Mouse (Mus musculus) hindbrain, embryonic 14.5 days (tissue): ENCODE measurements around the gene Gm853. TPM values are rescaled to one million over a fixed set of nuclear protein-coding genes. Genes with fewer than 3 reads are reported as not detected.
A peak's percentile ranks its signal among the peaks of the same experiment; 100 is the strongest.
"Not testable (repeated sequence)": the region's sequence is repeated elsewhere in the genome, so short reads cannot be mapped to it uniquely, and the experiment has no call there.

ENCODE experiments used
- ATAC-seq: fragments of 200-750 bp; cut with Nextera tagmentation; 2 replicates; pipeline ENCODE4 v1.8.0; 2017; ENCODE audit warnings: moderate number of reproducible peaks, mild to moderate bottlenecking, moderate TSS enrichment, moderate library complexity; ENCODE audit not compliant: low FRiP score
- DNase-seq: peaks from one replicate; pipeline ENCODE4 v3.0.0-alpha.2; 2015; ENCODE audit warnings: low spot score
- H3K27ac ChIP-seq: fragments of 300-500 bp; sonication (generic); 2 replicates; pipeline ENCODE4 v1.5.1; 2014; ENCODE audit warnings: mild to moderate bottlenecking, moderate library complexity
- H3K27me3 ChIP-seq: fragments of 300-500 bp; sonication (generic); 2 replicates; pipeline ENCODE4 v1.6.1; 2014; ENCODE audit warnings: mild to moderate bottlenecking, low read length, mixed read lengths; ENCODE audit not compliant: control insufficient read depth, insufficient read depth
- H3K36me3 ChIP-seq: fragments of 300-500 bp; sonication (generic); replicated peaks from 2 replicates; pipeline ENCODE4 v1.6.1; 2014; ENCODE audit not compliant: control insufficient read depth, insufficient read depth
- H3K4me1 ChIP-seq: fragments of 300-500 bp; sonication (generic); replicated peaks from 2 replicates; pipeline ENCODE4 v1.6.1; 2014; ENCODE audit warnings: antibody characterized with exemption, low read length, mixed read lengths; ENCODE audit not compliant: control insufficient read depth, insufficient read depth
- H3K4me2 ChIP-seq: fragments of 300-500 bp; sonication (generic); replicated peaks from 2 replicates; pipeline ENCODE4 v1.6.1; 2014; ENCODE audit warnings: mild to moderate bottlenecking, moderate library complexity
- H3K4me3 ChIP-seq: fragments of 300-500 bp; sonication (generic); replicated peaks from 2 replicates; pipeline ENCODE4 v1.5.1; 2014; ENCODE audit warnings: mild to moderate bottlenecking, low read length
- H3K9ac ChIP-seq: fragments of 300-500 bp; sonication (generic); 2 replicates; pipeline ENCODE4 v1.6.1; 2014
- H3K9me3 ChIP-seq: fragments of 300-500 bp; sonication (generic); 2 replicates; pipeline ENCODE4 v1.6.1; 2016; ENCODE audit warnings: low read length; ENCODE audit not compliant: control insufficient read depth
- WGBS: fragments of 180-500 bp; shearing (Covaris S2); extraction: QIAGEN DNeasy Blood & Tissue Kit; methylation state at CpG from one replicate; pipeline ENCODE4 v1.1.7; 2014; 5-methylcytosine and 5-hydroxymethylcytosine counted together
- polyA plus RNA-seq: library from polyadenylated mRNA; unstranded; fragments of >200 nt; fragmentation: Nextera tagmentation; extraction: Ambion mirVana; gene quantifications from 2 replicates; pipeline ENCODE4 v1.2.1, GENCODE M21; 2014

Gm853 gene
- polyA plus RNA-seq, 1 experiment from 2014 or later, result 2.4 TPM

DNA sequence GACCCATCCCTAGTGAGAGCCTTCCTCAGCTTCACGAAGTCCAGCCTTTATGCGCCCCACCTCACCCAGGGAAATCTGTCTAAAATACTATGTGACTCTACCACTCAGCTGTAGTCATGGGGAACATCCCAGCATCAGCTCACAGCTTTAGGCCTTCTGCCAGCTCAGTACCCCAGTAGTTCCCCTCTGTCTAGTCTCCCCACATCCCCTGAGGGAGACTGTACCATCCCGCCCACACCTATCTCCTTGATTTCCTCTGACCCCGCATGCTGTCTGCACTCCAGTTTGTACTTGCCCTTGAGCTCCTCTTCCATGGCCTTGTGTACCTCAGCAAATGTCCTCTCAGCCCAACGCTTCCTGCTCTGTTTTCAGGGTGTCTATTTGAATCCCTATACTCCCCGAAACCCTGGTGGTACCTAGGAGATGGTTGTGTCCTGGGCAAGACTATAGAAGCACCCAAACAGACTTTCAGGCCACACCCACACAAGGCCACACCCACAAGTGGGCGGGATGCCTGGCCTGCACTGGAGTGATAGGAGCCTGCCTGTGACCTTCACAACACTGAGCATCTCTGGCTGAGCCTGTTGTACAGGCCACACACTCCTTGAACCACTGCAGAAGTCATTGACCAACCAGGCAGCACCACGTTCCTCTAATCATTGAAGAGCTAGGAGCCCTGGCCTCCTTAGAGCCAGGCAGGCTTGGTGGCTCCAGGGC, 30.4 kb upstream of the Gm853 start:
- 67% methylated on average over 8 of the region's 8 CpGs for WGBS
- no peaks in the 10 kb centered on the region for H3K4me1 ChIP-seq

DNA sequence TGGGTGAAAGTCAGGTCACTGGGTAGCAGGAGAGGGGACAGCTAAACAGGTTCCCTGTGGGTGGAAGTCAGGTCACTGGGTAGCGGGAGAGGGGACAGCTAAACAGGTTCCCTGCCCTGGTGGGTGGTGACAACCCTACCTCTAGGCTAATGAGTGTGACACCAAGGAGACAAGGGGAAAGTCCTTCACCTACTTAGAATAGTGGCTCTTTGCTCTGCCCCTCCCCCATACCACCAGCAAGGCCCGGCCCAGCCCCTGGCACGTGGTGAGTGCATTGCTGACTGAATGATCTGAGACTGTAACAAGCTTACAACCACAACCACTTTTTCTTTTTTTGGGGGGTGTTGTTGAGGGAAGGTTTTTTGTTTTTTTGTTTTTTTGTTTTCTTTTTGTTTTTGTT, 29.6 kb upstream of the Gm853 start:
- H3K4me3 ChIP-seq, result no peak overlapping the region

More for the DNA sequence above, 30.4 kb upstream of the Gm853 start:
- H3K9ac ChIP-seq, result no peak overlapping the region
- ATAC-seq (no peak), DNase-seq (no peak)
- no peak overlapping the region for H3K27ac ChIP-seq
- no peaks in the 10 kb centered on the region for H3K27me3 ChIP-seq
- peaks cover 63% of the 10 kb centered on the region for H3K36me3 ChIP-seq
- no peaks in the 10 kb centered on the region for H3K9me3 ChIP-seq
- no peak overlapping the region for H3K4me2 ChIP-seq
- H3K4me3 ChIP-seq, result no peak overlapping the region

DNA sequence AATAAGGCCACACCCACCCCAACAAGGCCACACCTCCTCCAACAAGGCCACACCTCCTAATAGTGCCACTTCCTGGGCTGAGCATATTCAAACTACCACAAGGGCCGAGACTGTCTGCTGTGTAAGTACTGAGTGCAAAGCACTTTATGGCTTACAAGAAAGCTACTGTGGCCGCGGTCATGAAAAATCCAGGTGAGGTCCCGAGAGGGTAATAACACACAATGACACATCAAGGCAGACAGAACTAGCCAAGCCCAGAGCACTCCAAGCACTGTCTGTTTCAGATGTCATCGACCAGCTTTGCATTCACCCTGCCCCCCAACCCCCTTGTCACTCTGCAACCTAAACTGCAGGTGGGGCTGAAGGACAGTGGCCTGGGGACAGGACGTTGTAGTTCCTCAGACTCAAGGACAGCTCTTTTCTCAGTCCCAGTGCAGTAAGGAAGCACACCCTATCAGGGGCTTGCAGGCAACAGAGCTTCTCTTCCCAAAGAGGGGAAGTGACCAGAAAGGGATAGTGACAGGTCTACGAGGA, 29.0 kb upstream of the Gm853 start:
- peaks cover 51% of the 10 kb centered on the region for H3K36me3 ChIP-seq

More for the DNA sequence above, 29.6 kb upstream of the Gm853 start:
- WGBS, result 44% methylated on average over 3 of the region's 3 CpGs
- Histone ChIP-seq H3K4me1 (no peaks in the 10 kb centered on the region), H3K27ac (no peak overlapping the region), H3K4me2 (no peak overlapping the region), H3K9ac (no peak overlapping the region), H3K9me3 (no peaks in the 10 kb centered on the region), H3K27me3 (no peaks in the 10 kb centered on the region), H3K36me3 (peaks cover 56% of the 10 kb centered on the region)
- ATAC-seq, result no peak
- no peak for DNase-seq

DNA sequence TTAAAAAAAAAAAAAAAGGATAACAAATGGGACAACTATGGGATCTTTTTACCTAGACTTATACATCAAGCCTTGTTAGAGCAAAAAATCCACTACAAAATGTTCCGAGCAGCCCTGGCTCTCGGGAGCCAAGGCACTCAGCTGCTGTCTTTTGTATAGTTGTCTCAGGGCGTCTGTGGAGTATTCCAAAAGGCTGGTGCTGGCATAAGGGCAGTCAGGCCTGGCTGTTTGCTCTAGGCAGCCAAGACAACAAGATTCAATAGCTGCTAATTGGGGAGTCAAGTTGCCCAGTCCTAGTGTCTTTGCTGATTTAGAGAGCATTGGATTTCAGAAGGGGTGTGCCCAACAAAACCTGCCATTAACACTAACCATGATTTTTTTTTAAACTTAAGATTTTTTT, 26.4 kb upstream of the Gm853 start:
- Histone ChIP-seq H3K9me3 (no peaks in the 10 kb centered on the region), H3K4me3 (no peak overlapping the region), H3K27me3 (no peaks in the 10 kb centered on the region), H3K4me1 (no peaks in the 10 kb centered on the region), H3K27ac (no peak overlapping the region), H3K9ac (no peak overlapping the region), H3K36me3 (peaks cover 27% of the 10 kb centered on the region), H3K4me2 (no peak overlapping the region)
- DNase-seq, result no peak
- no peak for ATAC-seq
- WGBS, result 54% methylated on average over 3 of the region's 3 CpGs

More for the DNA sequence above, 29.0 kb upstream of the Gm853 start:
- DNase-seq, result no peak
- whole genome bisulfite sequencing, result 46% methylated on average over 7 of the region's 7 CpGs
- Histone ChIP-seq H3K27ac (no peak overlapping the region), H3K4me1 (no peaks in the 10 kb centered on the region), H3K4me2 (no peak overlapping the region), H3K4me3 (no peak overlapping the region), H3K9ac (no peak overlapping the region), H3K27me3 (no peaks in the 10 kb centered on the region), H3K9me3 (no peaks in the 10 kb centered on the region)
- no peak for ATAC-seq

- H3K9me3 ChIP-seq, result no peaks in the 10 kb centered on the region
- no peaks in the 10 kb centered on the region for H3K4me1 ChIP-seq
- no peak overlapping the region for H3K4me3 ChIP-seq
- no peak overlapping the region; the same call in 1 of the 2 replicates for H3K9ac ChIP-seq
- DNase-seq (peak; percentile 85), ATAC-seq (no peak)
- no peaks in the 10 kb centered on the region for H3K27me3 ChIP-seq
- 3% methylated on average over 6 of the region's 6 CpGs for WGBS
- no peak overlapping the region for H3K4me2 ChIP-seq
- H3K27ac ChIP-seq, result no peak overlapping the region
- H3K36me3 ChIP-seq, result peaks cover 12% of the 10 kb centered on the region
These were observed 23.9 kb upstream of the Gm853 start for GRCm38 (mm10) chr4:130246132-130246531.

DNA sequence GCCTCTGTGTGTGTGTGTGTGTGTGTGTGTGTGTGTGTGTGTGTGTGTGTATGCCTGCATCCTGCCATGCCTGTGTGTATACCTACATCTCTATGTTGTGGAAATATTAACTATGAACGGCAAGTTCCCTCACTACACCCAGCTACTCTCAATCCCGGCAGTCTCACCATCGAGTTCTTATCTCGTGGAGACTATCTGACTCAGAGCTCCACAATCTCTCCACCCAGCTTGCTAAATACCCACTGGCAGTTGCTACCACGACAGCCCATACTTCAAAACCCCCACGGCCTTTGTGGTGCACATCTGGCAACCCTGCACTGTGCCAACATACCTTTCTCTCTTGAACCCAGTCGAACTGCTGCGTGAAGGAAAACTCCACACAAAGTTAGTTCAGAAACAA, 22.5 kb upstream of the Gm853 start:
- Histone ChIP-seq H3K4me3 (no peak overlapping the region), H3K9me3 (no peaks in the 10 kb centered on the region), H3K4me2 (no peak overlapping the region), H3K27ac (no peak overlapping the region), H3K9ac (no peak overlapping the region), H3K27me3 (no peaks in the 10 kb centered on the region), H3K36me3 (peaks cover under 1% of the 10 kb centered on the region; the same call in 1 of the 2 replicates), H3K4me1 (no peaks in the 10 kb centered on the region)
- DNase-seq (no peak), ATAC-seq (no peak)
- WGBS, result 80% methylated on average over 8 of the region's 8 CpGs

DNA sequence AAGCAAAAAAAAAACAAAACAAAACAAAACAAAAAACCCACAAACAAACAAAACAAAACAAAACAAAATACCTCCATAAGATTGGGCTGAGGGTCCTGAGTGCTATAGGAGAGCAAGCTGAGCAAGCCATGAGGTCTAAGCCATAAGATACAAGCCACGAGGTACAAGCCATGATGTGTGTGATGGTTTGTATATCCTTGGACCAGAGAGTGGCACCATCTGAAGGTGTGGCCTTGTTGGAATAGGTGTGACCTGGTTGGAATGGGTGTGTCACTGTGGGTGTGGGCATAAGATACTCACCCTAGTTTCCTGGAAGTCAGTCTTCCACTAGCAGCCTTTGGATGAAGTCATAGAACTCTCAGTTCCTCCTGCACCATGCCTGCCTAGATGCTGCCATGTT, 21.4 kb upstream of the Gm853 start:
- ATAC-seq, DNase-seq, H3K27me3 ChIP-seq, H3K36me3 ChIP-seq, H3K9ac ChIP-seq, H3K4me2 ChIP-seq, H3K9me3 ChIP-seq, H3K4me1 ChIP-seq, H3K4me3 ChIP-seq, H3K27ac ChIP-seq: not testable (repeated sequence)
- WGBS, result 86% methylated on average over 1 of the region's 1 CpGs

- Histone ChIP-seq H3K4me1 (no peaks in the 10 kb centered on the region), H3K9me3 (no peaks in the 10 kb centered on the region), H3K27ac (no peak overlapping the region), H3K36me3 (no peaks in the 10 kb centered on the region), H3K9ac (no peak overlapping the region), H3K4me2 (no peak overlapping the region), H3K4me3 (no peak overlapping the region), H3K27me3 (no peaks in the 10 kb centered on the region)
- DNase-seq (no peak), ATAC-seq (no peak)
- WGBS, result 92% methylated on average over 5 of the region's 5 CpGs
These were observed 20.8 kb upstream of the Gm853 start for GRCm38 (mm10) chr4:130242956-130243355.

GRCm38 (mm10) chr4:130240695-130241094, 18.5 kb upstream of the Gm853 start:
- no peaks in the 10 kb centered on the region for H3K9me3 ChIP-seq
- H3K27me3 ChIP-seq, result no peaks in the 10 kb centered on the region
- no peaks in the 10 kb centered on the region for H3K4me1 ChIP-seq
- H3K27ac ChIP-seq, result no peak overlapping the region
- ATAC-seq (no peak), DNase-seq (no peak)
- H3K4me2 ChIP-seq, result no peak overlapping the region
- H3K4me3 ChIP-seq, result no peak overlapping the region
- no peaks in the 10 kb centered on the region for H3K36me3 ChIP-seq
- no peak overlapping the region for H3K9ac ChIP-seq
- 30% methylated on average over 5 of the region's 5 CpGs for WGBS
